Mouse (Mus musculus) midbrain, embryonic 13.5 days (tissue): ENCODE measurements around the gene Tnf. TPM values are rescaled to one million over a fixed set of nuclear protein-coding genes. Genes with fewer than 3 reads are reported as not detected.

Source experiments
- ATAC-seq: fragments of 200-750 bp; cut with Nextera tagmentation; 2 replicates; pipeline ENCODE4 v1.8.0; 2017; ENCODE audit warnings: mild to moderate bottlenecking, moderate TSS enrichment, moderate library complexity
- H3K27ac ChIP-seq: fragments of 300-500 bp; sonication (generic); 2 replicates; pipeline ENCODE4 v1.5.1; 2015; ENCODE audit warnings: inconsistent platforms, mild to moderate bottlenecking, moderate library complexity
- H3K27me3 ChIP-seq: fragments of 300-500 bp; sonication (generic); 2 replicates; pipeline ENCODE4 v1.6.1; 2015; ENCODE audit warnings: mild to moderate bottlenecking, inconsistent platforms
- H3K36me3 ChIP-seq: fragments of 300-500 bp; sonication (generic); 2 replicates; pipeline ENCODE4 v1.6.1; 2015; ENCODE audit warnings: mild to moderate bottlenecking, inconsistent platforms
- H3K4me1 ChIP-seq: fragments of 300-500 bp; sonication (generic); replicated peaks from 2 replicates; pipeline ENCODE4 v1.6.1; 2015; ENCODE audit warnings: inconsistent platforms
- H3K4me2 ChIP-seq: fragments of 300-500 bp; sonication (generic); replicated peaks from 2 replicates; pipeline ENCODE4 v1.6.1; 2015; ENCODE audit warnings: moderate library complexity, mild to moderate bottlenecking, inconsistent platforms
- H3K4me3 ChIP-seq: fragments of 300-500 bp; sonication (generic); replicated peaks from 2 replicates; pipeline ENCODE4 v1.5.1; 2015; ENCODE audit warnings: mild to moderate bottlenecking, inconsistent platforms
- H3K9ac ChIP-seq: fragments of 300-500 bp; sonication (generic); replicated peaks from 2 replicates; pipeline ENCODE4 v1.6.1; 2015; ENCODE audit warnings: mild to moderate bottlenecking, inconsistent platforms
- H3K9me3 ChIP-seq: fragments of 300-500 bp; sonication (generic); 2 replicates; pipeline ENCODE4 v1.6.1; 2016; ENCODE audit warnings: mild to moderate bottlenecking, inconsistent platforms
- WGBS: fragments of 180-500 bp; shearing (Covaris S2); methylation state at CpG from one replicate; pipeline ENCODE4 v1.1.7; 2015; 5-methylcytosine and 5-hydroxymethylcytosine counted together
- polyA plus RNA-seq: library from polyadenylated mRNA; unstranded; fragments of >200 nt; fragmentation: Nextera tagmentation; extraction: Ambion mirVana; gene quantifications from 2 replicates; pipeline ENCODE4 v1.2.1, GENCODE M21; 2015

Tnf gene
- polyA plus RNA-seq, 1 experiment from 2014 or later = not detected

DNA sequence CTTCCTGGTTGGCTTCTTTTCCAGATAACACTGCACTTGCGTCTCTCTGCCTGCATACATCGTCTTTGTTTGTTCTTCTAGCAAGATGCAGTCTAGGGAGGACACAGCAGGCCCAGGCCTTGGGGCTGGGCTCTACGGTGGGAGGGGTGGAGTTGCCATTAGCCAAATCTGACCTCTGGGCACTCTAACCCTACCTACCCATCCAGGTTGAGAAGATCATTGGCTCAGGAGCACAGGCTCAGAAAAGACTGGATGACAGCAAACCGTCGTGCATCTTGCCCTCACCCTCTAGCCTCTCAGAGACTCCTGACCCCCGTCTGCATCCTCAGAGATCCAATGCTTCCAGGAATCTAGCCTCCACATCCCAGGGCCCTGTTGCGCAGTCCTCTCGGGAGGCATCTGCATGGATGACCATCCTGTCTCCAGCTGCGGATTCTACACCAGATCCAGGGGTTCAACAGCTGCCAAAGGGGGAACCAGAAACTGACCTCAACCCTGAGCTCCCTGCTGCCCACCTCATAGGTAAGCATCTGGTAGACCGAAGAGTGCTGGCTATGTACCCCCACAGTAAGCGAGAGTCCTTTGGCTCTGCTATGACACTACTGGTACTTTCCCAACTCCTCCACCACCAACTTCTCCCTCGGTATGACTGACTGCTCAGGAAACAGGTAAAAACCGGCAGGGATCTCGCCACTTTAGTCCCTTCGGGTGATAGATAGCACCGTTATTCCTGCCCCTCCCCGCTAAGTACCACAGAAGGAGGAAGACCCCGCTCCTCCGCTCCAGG, 6.8 kb downstream of the Tnf start:
- H3K36me3 ChIP-seq = no peaks in the 10 kb centered on the region
- H3K4me2 ChIP-seq = peak overlapping the region; percentile 65
- peaks cover 43% of the 10 kb centered on the region for H3K27me3 ChIP-seq
- H3K4me3 ChIP-seq = peak overlapping the region; percentile 38
- H3K9ac ChIP-seq = peak overlapping the region; percentile 53; the same call in 1 of the 2 replicates
- H3K4me1 ChIP-seq = peaks cover 14% of the 10 kb centered on the region
- H3K27ac ChIP-seq = no peak overlapping the region
- H3K9me3 ChIP-seq = no peaks in the 10 kb centered on the region
- peak; percentile 32; the same call in 1 of the 2 replicates for ATAC-seq
- WGBS = 46% methylated on average over 19 of the region's 19 CpGs

- WGBS = 75% methylated on average over 28 of the region's 28 CpGs
- no peaks in the 10 kb centered on the region for H3K36me3 ChIP-seq
- no peak within 1 kb of the TSS for H3K9ac ChIP-seq
- H3K27ac ChIP-seq = no peak within 1 kb of the TSS
- H3K4me1 ChIP-seq = peaks cover 14% of the 10 kb centered on the region
- no peak within 1 kb of the TSS for H3K4me2 ChIP-seq
- no peaks in the 10 kb centered on the region for H3K9me3 ChIP-seq
- peak within 1 kb of the TSS; percentile 38; the same call in 1 of the 2 replicates for H3K4me3 ChIP-seq
- peaks cover 43% of the 10 kb centered on the region for H3K27me3 ChIP-seq
- ATAC-seq = no peak
These were observed 7.6 kb downstream of the Tnf start, which contains the start of gene Ltb for GRCm38 (mm10) chr17:35193881-35194843. Gene Ltb, plus strand, starts transcription at chr17:35194439.

GRCm38 (mm10) chr17:35192924-35193323, 8.9 kb downstream of the Tnf start:
- WGBS = 85% methylated on average over 5 of the region's 5 CpGs

DNA sequence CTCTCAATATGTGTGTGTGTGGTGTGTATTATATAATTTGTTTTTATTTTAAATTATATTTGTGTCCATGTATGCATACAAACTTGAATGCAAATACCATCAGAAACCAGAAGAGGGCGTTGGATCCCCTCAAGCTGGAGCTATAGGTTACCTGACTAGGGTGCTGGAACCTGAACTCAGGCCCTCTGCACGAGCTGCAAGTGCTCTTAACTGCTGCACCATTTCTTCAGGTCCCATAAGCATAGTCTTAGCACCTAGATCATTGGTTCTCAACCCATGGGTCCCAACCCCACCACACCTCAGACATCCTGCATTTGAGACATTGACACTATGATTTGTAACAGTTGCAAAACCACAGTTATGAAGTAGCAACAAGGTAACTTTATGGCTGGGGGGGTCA, 10.1 kb downstream of the Tnf start:
- Histone ChIP-seq H3K27ac (no peak overlapping the region), H3K9me3 (no peaks in the 10 kb centered on the region), H3K4me2 (no peak overlapping the region), H3K4me3 (no peak overlapping the region), H3K36me3 (no peaks in the 10 kb centered on the region), H3K9ac (no peak overlapping the region), H3K27me3 (peaks cover 33% of the 10 kb centered on the region), H3K4me1 (peaks cover 14% of the 10 kb centered on the region)
- WGBS = 55% methylated on average over 2 of the region's 2 CpGs
- ATAC-seq = no peak

More at GRCm38 (mm10) chr17:35192924-35193323, 8.9 kb downstream of the Tnf start:
- H3K4me3 ChIP-seq = no peak overlapping the region
- H3K27me3 ChIP-seq = peaks cover 40% of the 10 kb centered on the region
- no peak overlapping the region for H3K4me2 ChIP-seq
- no peaks in the 10 kb centered on the region for H3K36me3 ChIP-seq
- H3K4me1 ChIP-seq = peaks cover 14% of the 10 kb centered on the region
- ATAC-seq = no peak
- no peak overlapping the region for H3K9ac ChIP-seq
- H3K27ac ChIP-seq = no peak overlapping the region
- H3K9me3 ChIP-seq = no peaks in the 10 kb centered on the region

DNA sequence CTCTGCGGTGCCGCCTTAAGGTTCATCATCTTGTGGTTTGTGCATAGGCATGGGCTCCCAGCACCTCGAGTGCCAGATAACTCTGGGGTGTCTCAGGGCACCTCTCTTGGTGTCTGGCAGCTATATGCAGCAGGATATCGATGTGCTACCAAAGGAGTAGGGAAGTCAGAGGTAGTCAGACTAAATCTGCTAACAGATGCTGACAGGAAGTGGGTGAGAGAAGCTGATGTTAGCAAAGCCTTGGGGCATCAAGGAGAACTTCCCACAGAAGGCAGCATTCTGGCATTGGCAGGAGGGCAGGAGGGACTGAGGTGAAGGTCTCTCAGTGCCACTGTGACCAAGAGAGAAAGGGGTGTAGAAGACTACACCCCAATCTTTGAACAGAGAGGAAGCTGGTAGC, 11.7 kb downstream of the Tnf start:
- no peaks in the 10 kb centered on the region for H3K36me3 ChIP-seq
- H3K27ac ChIP-seq = no peak overlapping the region
- no peak overlapping the region for H3K4me3 ChIP-seq
- no peak for ATAC-seq
- H3K4me1 ChIP-seq = peaks cover 7% of the 10 kb centered on the region
- H3K9me3 ChIP-seq = no peaks in the 10 kb centered on the region
- no peak overlapping the region for H3K4me2 ChIP-seq
- peaks cover 17% of the 10 kb centered on the region for H3K27me3 ChIP-seq
- no peak overlapping the region for H3K9ac ChIP-seq
- WGBS = 77% methylated on average over 4 of the region's 4 CpGs

DNA sequence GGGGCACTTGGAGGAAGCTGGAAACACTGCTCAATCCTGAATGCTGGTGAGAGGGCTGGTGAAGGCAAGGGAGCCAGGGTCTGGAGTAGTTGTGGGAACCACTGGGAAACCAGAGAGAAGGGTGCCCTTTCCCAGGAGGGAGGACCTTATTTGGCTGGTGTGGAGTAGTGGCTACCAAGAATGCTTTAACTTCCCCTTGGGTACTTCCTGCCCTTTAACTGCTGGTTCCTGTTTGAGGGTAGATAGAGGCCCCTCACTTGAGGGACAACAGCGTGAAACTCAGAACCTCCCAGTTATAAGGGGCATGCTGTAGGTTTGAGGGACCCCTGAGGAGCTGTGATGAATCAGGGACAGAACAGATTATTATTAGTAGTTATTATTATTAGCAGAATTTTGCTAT, 12.6 kb downstream of the Tnf start:
- Histone ChIP-seq H3K36me3 (no peaks in the 10 kb centered on the region), H3K27ac (no peak overlapping the region), H3K9ac (no peak overlapping the region), H3K27me3 (peaks cover 8% of the 10 kb centered on the region), H3K4me1 (peaks cover 6% of the 10 kb centered on the region; the same call in 1 of the 2 replicates), H3K9me3 (no peaks in the 10 kb centered on the region), H3K4me2 (no peak overlapping the region), H3K4me3 (no peak overlapping the region)
- ATAC-seq = no peak
- 70% methylated on average over 1 of the region's 1 CpGs for WGBS

GRCm38 (mm10) chr17:35187959-35188610, 13.7 kb downstream of the Tnf start, which contains the start of gene Lst1:
Gene Lst1, minus strand, starts transcription at chr17:35188439.
- WGBS = 64% methylated on average over 7 of the region's 7 CpGs
- H3K4me3 ChIP-seq = no peak within 1 kb of the TSS
- H3K36me3 ChIP-seq = no peaks in the 10 kb centered on the region
- no peaks in the 10 kb centered on the region for H3K27me3 ChIP-seq
- H3K4me2 ChIP-seq = no peak within 1 kb of the TSS
- no peaks in the 10 kb centered on the region for H3K9me3 ChIP-seq
- peaks cover 6% of the 10 kb centered on the region; the same call in 1 of the 2 replicates for H3K4me1 ChIP-seq
- no peak within 1 kb of the TSS for H3K9ac ChIP-seq
- H3K27ac ChIP-seq = peak within 1 kb of the TSS; percentile 1; the same call in 1 of the 2 replicates
- ATAC-seq = no peak

DNA sequence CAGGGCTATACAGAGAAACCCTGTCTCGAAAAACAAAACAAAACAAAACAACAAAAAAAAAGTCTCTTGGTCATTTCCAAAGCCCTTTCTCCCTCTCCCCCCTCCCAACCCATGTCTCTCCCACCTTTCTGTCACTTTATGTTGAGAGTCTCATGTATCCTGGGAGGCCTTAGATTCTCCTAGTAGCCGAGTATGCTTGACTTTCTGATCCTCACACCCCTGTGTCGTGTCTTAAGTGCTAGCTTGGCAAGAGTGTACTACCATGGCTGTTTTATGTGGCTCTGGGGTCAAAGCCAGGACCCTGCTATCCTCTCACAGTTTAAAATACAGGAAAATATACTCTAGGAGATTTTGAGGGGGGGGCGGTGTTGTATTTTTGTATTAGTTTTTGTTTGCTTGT, 14.5 kb downstream of the Tnf start:
- no peaks in the 10 kb centered on the region for H3K36me3 ChIP-seq
- H3K9me3 ChIP-seq = no peaks in the 10 kb centered on the region
- 78% methylated on average over 4 of the region's 4 CpGs for WGBS
- H3K4me3 ChIP-seq = no peak overlapping the region
- H3K4me2 ChIP-seq = no peak overlapping the region
- H3K9ac ChIP-seq = no peak overlapping the region
- H3K27me3 ChIP-seq = no peaks in the 10 kb centered on the region
- no peak for ATAC-seq
- peaks cover 6% of the 10 kb centered on the region; the same call in 1 of the 2 replicates for H3K4me1 ChIP-seq
- no peak overlapping the region for H3K27ac ChIP-seq

GRCm38 (mm10) chr17:35186681-35187080, 15.1 kb downstream of the Tnf start:
- ATAC-seq = 0 out of 2 replicates have a peak, but pooled peaks have one; percentile 45
- no peak overlapping the region for H3K9ac ChIP-seq
- WGBS = 1% methylated on average over 4 of the region's 4 CpGs

GRCm38 (mm10) chr17:35185639-35186611, 15.9 kb downstream of the Tnf start:
- ATAC-seq = 0 out of 2 replicates have a peak, but pooled peaks have one; percentile 24
- WGBS = 2% methylated on average over 18 of the region's 18 CpGs
- H3K9ac ChIP-seq = no peak overlapping the region
- H3K27me3 ChIP-seq = no peaks in the 10 kb centered on the region
- H3K4me2 ChIP-seq = peak overlapping the region; percentile 51
- H3K27ac ChIP-seq = no peak overlapping the region
- H3K9me3 ChIP-seq = no peaks in the 10 kb centered on the region
- H3K36me3 ChIP-seq = no peaks in the 10 kb centered on the region
- H3K4me1 ChIP-seq = peaks cover 6% of the 10 kb centered on the region; the same call in 1 of the 2 replicates
- H3K4me3 ChIP-seq = peak overlapping the region; percentile 30

More at GRCm38 (mm10) chr17:35186681-35187080, 15.1 kb downstream of the Tnf start:
- no peaks in the 10 kb centered on the region for H3K36me3 ChIP-seq
- 0 out of 2 replicates have a peak overlapping the region, but pooled peaks have one; percentile 44 for H3K27ac ChIP-seq
- peaks cover 6% of the 10 kb centered on the region; the same call in 1 of the 2 replicates for H3K4me1 ChIP-seq
- H3K9me3 ChIP-seq = no peaks in the 10 kb centered on the region
- H3K27me3 ChIP-seq = no peaks in the 10 kb centered on the region
- peak overlapping the region; percentile 30 for H3K4me3 ChIP-seq
- H3K4me2 ChIP-seq = peak overlapping the region; percentile 51
